Mouse (Mus musculus): ENCODE results near the gene Atmin. TPM values are rescaled to one million over a fixed set of nuclear protein-coding genes. Genes with fewer than 3 reads are reported as not detected.

Gene Atmin
- polyA plus RNA-seq, 1 experiment from 2014 or later = 11.7 TPM

DNA sequence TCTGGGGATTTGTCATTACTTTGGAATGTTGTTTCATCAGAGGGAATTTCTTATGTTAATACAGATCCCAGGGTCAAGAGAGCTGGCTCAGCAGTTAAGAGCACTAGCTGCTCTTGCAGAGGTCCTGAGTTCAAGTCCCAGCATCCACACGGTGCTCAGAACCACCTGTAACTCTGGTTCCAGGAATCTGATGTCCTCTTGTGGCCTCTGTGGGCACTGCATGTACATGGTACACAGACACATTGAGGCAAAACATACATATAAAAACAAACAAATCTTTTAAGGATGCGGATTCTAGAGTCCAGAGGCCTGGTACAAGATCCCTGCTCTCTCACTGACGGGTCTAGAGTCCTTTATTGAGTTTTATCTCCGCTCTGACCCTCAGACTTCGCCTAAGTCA is 14.6 kb upstream of the Atmin start:
- H3K9me3 ChIP-seq (replicated peaks) = no peaks in the 10 kb centered on the region
- peaks cover 86% of the 10 kb centered on the region for H3K36me3 ChIP-seq
- 92% methylated on average over 5 of the region's 5 CpGs for WGBS
- H3K27me3 ChIP-seq (replicated peaks) = no peaks in the 10 kb centered on the region
- no peak for ATAC-seq (ENCODE audit: insufficient number of reproducible peaks, low FRiP score)
- no peak overlapping the region for H3K4me2 ChIP-seq
- no peak overlapping the region for H3K9ac ChIP-seq
- no peak overlapping the region for H3K4me3 ChIP-seq
- no peaks in the 10 kb centered on the region for H3K4me1 ChIP-seq (replicated peaks)
- H3K27ac ChIP-seq (ENCODE audit: poor library complexity, severe bottlenecking) = no peak overlapping the region

GRCm38 (mm10) chr8:116934976-116935375 is 8.2 kb upstream of the Atmin start:
- Histone ChIP-seq H3K27ac (ENCODE audit: poor library complexity, severe bottlenecking) (no peak overlapping the region), H3K4me1 (replicated peaks) (no peaks in the 10 kb centered on the region), H3K36me3 (peaks cover 81% of the 10 kb centered on the region), H3K9me3 (replicated peaks) (no peaks in the 10 kb centered on the region), H3K27me3 (replicated peaks) (no peaks in the 10 kb centered on the region), H3K9ac (no peak overlapping the region), H3K4me3 (no peak overlapping the region), H3K4me2 (no peak overlapping the region)
- ATAC-seq (ENCODE audit: insufficient number of reproducible peaks, low FRiP score) = no peak
- WGBS = 83% methylated on average over 4 of the region's 4 CpGs

DNA sequence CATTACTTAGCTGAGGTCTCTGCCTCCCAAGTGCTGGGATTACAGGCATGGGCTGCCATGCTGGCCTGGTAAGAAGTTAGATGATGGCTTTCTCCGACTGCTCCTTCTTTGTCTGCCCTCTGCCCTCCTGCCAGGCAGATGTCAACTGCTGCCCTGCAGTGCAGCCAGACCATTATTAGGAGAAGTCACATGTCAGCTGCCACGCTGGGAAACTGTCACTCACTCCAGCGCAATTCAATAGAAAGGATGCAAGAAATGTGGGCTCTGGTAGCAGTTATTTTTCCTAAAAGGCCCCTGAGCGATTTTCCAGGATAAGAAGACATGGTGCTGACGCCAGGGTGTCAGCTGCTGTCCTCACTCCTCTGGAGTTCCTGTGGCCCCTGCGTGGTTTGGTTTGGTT is 7.7 kb upstream of the Atmin start:
- H3K9me3 ChIP-seq (replicated peaks) = no peaks in the 10 kb centered on the region
- H3K27me3 ChIP-seq (replicated peaks) = no peaks in the 10 kb centered on the region
- H3K4me1 ChIP-seq (replicated peaks) = no peaks in the 10 kb centered on the region
- no peak overlapping the region for H3K4me2 ChIP-seq
- 83% methylated on average over 6 of the region's 6 CpGs for WGBS
- no peak for ATAC-seq (ENCODE audit: insufficient number of reproducible peaks, low FRiP score)
- no peak overlapping the region for H3K27ac ChIP-seq (ENCODE audit: poor library complexity, severe bottlenecking)
- no peak overlapping the region for H3K9ac ChIP-seq
- H3K4me3 ChIP-seq = no peak overlapping the region
- H3K36me3 ChIP-seq = peaks cover 81% of the 10 kb centered on the region

DNA sequence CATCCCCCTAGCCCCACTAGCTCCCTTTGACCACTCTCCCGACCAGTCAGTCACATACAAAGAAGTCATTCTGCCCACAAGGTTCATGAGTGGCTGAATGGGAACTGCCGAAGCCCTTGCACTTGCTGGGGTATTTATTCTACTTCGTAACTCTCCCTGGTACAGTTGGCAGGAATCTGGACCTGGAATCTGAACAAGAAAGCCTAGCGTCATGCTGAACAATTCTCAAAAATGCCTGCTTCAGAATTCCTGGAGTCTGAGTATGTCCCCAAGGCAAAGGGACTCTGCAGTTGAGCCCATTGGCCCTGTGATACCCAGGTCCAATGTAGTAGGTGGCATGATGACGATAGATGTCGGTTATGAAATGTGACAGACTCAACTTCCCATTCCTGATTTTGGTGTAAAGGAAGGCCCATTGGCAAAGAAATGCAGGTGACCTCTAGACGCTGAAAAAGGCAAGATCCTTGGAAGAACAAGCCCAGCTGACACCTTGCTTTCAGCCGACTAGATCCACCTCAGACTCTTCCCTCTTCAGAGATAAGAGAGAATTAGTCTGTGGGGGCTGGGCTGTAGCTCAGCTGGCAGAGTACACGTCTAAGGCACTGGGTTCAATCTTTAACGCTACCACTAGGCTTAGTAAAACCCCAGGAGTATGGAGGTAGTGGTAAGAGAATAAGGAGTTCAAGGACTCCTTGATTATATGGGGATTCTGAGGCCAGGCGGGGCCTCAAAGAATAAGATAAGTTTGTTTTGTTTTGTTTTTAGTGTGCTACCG is 722 bp upstream of the Atmin start:
- no peak for ATAC-seq (ENCODE audit: insufficient number of reproducible peaks, low FRiP score)
- Histone ChIP-seq H3K9ac (no peak overlapping the region), H3K4me2 (no peak overlapping the region), H3K36me3 (peaks cover 25% of the 10 kb centered on the region), H3K27ac (ENCODE audit: poor library complexity, severe bottlenecking) (no peak overlapping the region), H3K4me1 (replicated peaks) (peaks cover 35% of the 10 kb centered on the region), H3K9me3 (replicated peaks) (no peaks in the 10 kb centered on the region), H3K4me3 (no peak overlapping the region), H3K27me3 (replicated peaks) (no peaks in the 10 kb centered on the region)
- WGBS = 65% methylated on average over 12 of the region's 12 CpGs

DNA sequence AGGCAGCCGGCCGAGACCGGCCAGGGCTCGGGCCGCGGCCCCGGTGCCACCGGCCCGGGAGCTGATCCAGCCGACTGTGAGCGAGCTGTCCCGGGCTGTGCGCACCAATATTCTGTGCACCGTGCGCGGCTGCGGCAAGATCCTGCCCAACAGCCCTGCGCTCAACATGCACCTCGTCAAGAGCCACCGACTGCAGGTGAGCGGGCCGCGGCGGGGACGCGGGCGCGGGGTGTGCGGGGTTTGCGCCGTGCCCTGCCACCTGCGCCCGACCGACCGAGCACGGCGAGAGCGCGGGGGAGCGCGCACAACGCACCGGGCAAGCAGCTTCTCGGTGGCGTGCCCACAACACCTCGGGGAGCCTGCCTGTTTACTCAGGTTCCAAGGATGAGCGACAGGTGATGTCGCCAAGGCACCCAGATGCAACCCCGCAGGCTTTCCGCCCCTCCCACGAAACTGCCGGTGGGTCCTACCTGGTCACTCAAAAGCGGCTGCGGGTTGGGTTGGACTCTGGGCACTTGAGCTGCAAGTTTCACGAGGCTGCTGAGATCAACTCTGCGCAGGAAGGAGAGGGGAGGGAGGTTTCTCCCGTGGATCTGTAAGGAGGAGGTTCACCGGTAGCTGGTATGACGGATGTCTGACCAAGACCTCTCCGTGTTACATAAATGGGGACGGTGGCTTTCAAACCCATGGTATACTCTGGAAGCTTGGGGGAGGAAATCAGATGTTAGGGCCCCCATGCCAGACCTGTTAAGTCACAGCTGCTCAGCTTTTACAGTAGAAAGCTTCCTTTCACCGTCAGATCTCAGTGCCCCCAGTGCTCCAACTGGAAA is 577 bp downstream of the Atmin start:
- ATAC-seq (ENCODE audit: insufficient number of reproducible peaks, low FRiP score) = peak; percentile 59
- Histone ChIP-seq H3K4me1 (replicated peaks) (peaks cover 45% of the 10 kb centered on the region), H3K9ac (peak overlapping the region; percentile 92), H3K27me3 (replicated peaks) (no peaks in the 10 kb centered on the region), H3K9me3 (replicated peaks) (no peaks in the 10 kb centered on the region), H3K4me2 (peak overlapping the region; percentile 94), H3K36me3 (peaks cover 16% of the 10 kb centered on the region; the same call in 1 of the 2 replicates), H3K27ac (ENCODE audit: poor library complexity, severe bottlenecking) (no peak overlapping the region), H3K4me3 (peak overlapping the region; percentile 87)
- under 1% methylated on average over 62 of the region's 62 CpGs for WGBS

DNA sequence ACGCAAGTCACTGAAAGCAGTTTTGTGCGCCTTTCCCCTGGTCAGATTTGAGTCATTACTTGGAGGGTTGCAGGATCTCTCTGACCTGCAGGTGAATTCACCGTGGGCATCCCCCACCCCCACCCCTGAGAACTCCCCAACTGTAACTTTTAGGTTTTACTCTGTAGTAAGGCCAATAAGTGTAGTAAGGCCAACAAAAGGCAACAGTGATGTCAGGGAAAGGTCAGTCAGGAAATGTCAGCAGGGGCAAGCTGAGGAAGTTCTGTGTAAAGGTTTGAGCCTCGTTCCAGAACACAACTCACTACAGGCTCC is 1.1 kb downstream of the Atmin start:
- H3K4me2 ChIP-seq = peak overlapping the region; percentile 94
- peaks cover 16% of the 10 kb centered on the region; the same call in 1 of the 2 replicates for H3K36me3 ChIP-seq
- H3K27me3 ChIP-seq (replicated peaks) = no peaks in the 10 kb centered on the region
- peaks cover 45% of the 10 kb centered on the region for H3K4me1 ChIP-seq (replicated peaks)
- H3K9me3 ChIP-seq (replicated peaks) = no peaks in the 10 kb centered on the region
- H3K4me3 ChIP-seq = peak overlapping the region; percentile 87
- H3K9ac ChIP-seq = peak overlapping the region; percentile 92
- ATAC-seq (ENCODE audit: insufficient number of reproducible peaks, low FRiP score) = no peak
- H3K27ac ChIP-seq (ENCODE audit: poor library complexity, severe bottlenecking) = no peak overlapping the region
- WGBS = 16% methylated on average over 4 of the region's 4 CpGs

DNA sequence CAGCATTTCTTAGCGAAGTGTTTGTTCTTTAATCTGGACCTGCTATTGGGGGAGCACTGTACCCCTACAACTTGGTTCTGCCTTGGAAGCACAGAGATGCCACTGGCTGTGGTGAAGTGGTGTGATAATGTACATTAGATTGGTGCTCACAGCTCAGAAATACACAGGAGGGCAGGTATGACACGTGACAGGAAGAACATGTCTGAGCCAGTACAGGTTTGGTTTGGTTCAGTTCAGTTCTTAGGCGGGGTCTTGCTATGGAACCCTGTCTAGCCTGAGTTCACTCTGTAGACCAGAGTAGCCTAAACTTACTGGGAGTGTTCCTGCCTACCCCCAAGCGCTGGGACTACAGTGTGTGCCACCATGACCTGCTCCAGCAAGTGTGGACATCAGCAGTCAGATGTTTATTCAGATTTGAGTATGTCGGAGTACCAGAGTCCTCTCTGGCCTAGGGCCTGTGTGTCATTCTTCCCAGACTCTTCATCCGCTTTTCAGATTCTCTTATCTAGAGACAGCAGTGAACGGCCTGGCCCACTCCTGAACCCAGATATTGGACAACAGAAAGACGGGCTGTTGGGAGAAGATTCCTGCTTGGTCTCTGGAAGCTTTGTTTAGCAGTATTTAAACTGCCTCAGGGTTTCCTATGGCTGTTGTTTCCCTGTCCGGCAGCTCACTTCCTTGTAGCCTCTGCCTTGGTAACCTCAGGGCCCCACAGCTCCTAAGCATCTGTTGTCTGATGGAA is 2.1 kb downstream of the Atmin start:
- 43% methylated on average over 9 of the region's 9 CpGs for WGBS
- peak overlapping the region; percentile 90 for H3K27ac ChIP-seq (ENCODE audit: poor library complexity, severe bottlenecking)
- no peaks in the 10 kb centered on the region for H3K27me3 ChIP-seq (replicated peaks)
- peak; percentile 1; the same call in 1 of the 2 replicates for ATAC-seq (ENCODE audit: insufficient number of reproducible peaks, low FRiP score)
- no peaks in the 10 kb centered on the region for H3K9me3 ChIP-seq (replicated peaks)
- no peak overlapping the region for H3K9ac ChIP-seq
- H3K4me3 ChIP-seq = no peak overlapping the region
- peaks cover 12% of the 10 kb centered on the region; the same call in 1 of the 2 replicates for H3K36me3 ChIP-seq
- H3K4me1 ChIP-seq (replicated peaks) = peaks cover 49% of the 10 kb centered on the region
- peak overlapping the region; percentile 94 for H3K4me2 ChIP-seq

DNA sequence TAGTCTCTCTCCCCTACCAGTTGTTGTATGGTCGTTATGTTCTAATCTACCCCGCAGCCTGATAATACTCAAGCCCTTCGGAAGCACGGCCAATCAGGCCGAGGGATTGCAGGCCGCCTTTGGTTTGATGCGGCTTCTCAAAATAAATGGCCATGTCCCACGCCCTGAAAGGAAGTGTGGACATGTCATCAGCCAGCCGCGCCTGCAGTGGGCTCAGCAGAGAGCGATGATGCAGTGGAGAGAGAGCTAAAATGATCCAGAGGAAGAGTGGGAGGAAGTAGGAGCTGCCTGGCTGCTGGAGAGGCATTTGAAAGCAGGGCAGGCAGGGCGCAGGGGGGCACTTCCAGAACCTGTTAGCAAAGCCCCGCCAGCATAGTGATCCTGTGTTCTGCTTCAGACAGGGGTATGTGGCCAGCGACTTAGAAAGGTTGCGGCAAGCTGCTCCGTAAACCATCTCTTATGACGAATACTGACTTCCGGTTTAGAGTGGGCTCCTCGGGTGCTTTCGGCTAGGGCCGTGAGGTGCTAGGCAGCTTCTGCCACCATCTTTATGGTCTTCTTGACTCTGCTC is 3.2 kb downstream of the Atmin start:
- H3K4me1 ChIP-seq (replicated peaks) = peaks cover 53% of the 10 kb centered on the region
- H3K36me3 ChIP-seq = 0 out of 2 replicates have a peak, but pooled peaks cover 3% of the 10 kb centered on the region
- peak overlapping the region; percentile 61 for H3K4me2 ChIP-seq
- H3K9ac ChIP-seq = peak overlapping the region; percentile 49; the same call in 1 of the 2 replicates
- peak overlapping the region; percentile 90 for H3K27ac ChIP-seq (ENCODE audit: poor library complexity, severe bottlenecking)
- peak; percentile 43; the same call in 1 of the 2 replicates for ATAC-seq (ENCODE audit: insufficient number of reproducible peaks, low FRiP score)
- no peaks in the 10 kb centered on the region for H3K9me3 ChIP-seq (replicated peaks)
- H3K27me3 ChIP-seq (replicated peaks) = no peaks in the 10 kb centered on the region
- H3K4me3 ChIP-seq = peak overlapping the region; percentile 30
- WGBS = 28% methylated on average over 21 of the region's 21 CpGs

- WGBS = 66% methylated on average over 6 of the region's 6 CpGs
- no peak for ATAC-seq (ENCODE audit: insufficient number of reproducible peaks, low FRiP score)
- Histone ChIP-seq H3K9ac (peak overlapping the region; percentile 49; the same call in 1 of the 2 replicates), H3K27ac (ENCODE audit: poor library complexity, severe bottlenecking) (peak overlapping the region; percentile 90), H3K9me3 (replicated peaks) (no peaks in the 10 kb centered on the region), H3K27me3 (replicated peaks) (no peaks in the 10 kb centered on the region), H3K36me3 (no peaks in the 10 kb centered on the region), H3K4me2 (peak overlapping the region; percentile 61), H3K4me1 (replicated peaks) (peaks cover 58% of the 10 kb centered on the region), H3K4me3 (peak overlapping the region; percentile 30; the same call in 1 of the 2 replicates)
Observed at GRCm38 (mm10) chr8:116946851-116947250, 3.7 kb downstream of the Atmin start.

DNA sequence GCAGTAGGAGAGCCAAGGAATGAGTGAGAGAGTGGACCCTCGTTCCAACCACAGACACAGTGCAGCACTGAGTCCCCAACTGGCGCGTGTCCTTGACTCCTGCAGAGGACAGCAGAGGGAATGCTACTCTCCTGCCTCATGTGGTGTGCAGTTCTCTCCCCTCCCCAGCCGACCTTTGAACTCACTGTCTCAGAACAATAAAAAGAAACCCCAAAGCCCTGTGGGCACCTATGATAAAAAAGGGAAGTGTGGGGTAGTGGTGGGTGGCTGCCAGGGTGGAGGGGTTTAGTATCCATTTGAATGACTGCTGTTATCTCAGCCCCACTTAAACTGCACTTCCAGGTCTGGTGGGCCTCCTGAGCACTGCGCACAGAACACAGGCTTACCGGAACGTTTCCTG is 4.4 kb downstream of the Atmin start:
- Histone ChIP-seq H3K4me2 (peak overlapping the region; percentile 32), H3K9me3 (replicated peaks) (no peaks in the 10 kb centered on the region), H3K4me1 (replicated peaks) (peaks cover 59% of the 10 kb centered on the region), H3K27ac (ENCODE audit: poor library complexity, severe bottlenecking) (peak overlapping the region; percentile 66), H3K27me3 (replicated peaks) (no peaks in the 10 kb centered on the region), H3K36me3 (no peaks in the 10 kb centered on the region), H3K4me3 (no peak overlapping the region), H3K9ac (peak overlapping the region; percentile 5; the same call in 1 of the 2 replicates)
- 45% methylated on average over 7 of the region's 7 CpGs for WGBS
- no peak for ATAC-seq (ENCODE audit: insufficient number of reproducible peaks, low FRiP score)

Measured in heart, embryonic 12.5 days (tissue).